Mouse (Mus musculus): ENCODE data around the gene Kmt2b. TPM values are rescaled to one million over a fixed set of nuclear protein-coding genes. Genes with fewer than 3 reads are reported as not detected.
A peak's percentile ranks its signal among the peaks of the same experiment; 100 is the strongest.

Kmt2b gene
- total and polyA plus RNA-seq, 3 experiments: 15.6 to 48.2 TPM; not detected in 1

DNA sequence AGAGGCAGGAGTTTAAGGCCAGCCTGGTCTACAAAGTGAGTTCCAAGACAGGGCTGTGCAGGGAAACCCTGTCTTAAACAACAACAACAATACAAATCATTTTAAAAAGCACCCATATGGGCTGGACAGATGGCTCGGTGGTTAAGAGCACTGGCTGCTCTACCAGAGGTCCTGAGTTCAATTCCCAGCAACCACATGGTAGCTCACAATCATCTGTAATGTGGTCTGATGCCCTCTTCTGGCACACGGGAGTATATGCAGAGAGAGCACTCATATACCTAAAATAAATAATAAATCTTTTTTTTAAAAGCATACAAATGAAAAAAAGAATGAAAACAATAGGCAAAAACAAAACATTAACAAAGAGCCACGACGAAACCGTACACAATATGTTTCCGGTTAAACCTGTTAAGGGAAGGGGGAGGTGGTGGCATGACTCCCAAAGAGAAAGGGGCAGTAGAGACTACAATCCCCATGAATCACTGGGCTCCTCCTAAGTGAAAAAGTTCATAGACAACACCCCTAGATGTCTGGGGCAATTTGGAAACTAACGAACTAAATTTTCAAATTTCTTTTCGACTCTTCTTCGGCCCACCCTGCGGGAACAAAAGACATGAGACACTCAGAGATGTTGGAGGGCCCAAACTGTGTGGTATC, 37.0 kb downstream of the Kmt2b start (continued):
- peak; percentile 26; the same call in 1 of the 2 replicates for TF ChIP-seq SMC3 (IDR thresholded peaks at IDR 0.05; ENCODE audit: low read depth, low read length)
- TF ChIP-seq MEF2A (IDR thresholded peaks at IDR 0.05; ENCODE audit: extremely low read depth, insufficient replicate concordance, low read depth, low read length, poor library complexity, severe bottlenecking): no peak
- TF ChIP-seq MAX (IDR thresholded peaks at IDR 0.05; ENCODE audit: low read length): peak; percentile 64
- TF ChIP-seq CTCF (IDR thresholded peaks at IDR 0.05 in 2 of 3, conservative IDR thresholded peaks at IDR 0.05 in 1 of 3; ENCODE audit: control insufficient read depth in 1 of 3, insufficient read depth in 1 of 3, low read depth in 2 of 3, low read length in 3 of 3, poor library complexity in 1 of 3, severe bottlenecking in 1 of 3): peak in 2 of 3 experiments; percentile 25 to 45; a peak in 4 of 6 replicates
- 0 out of 2 replicates have a peak, but pooled peaks have one; percentile 4 for TF ChIP-seq ELF1 (IDR thresholded peaks at IDR 0.05; ENCODE audit: low read depth, low read length)
- no peak for TF ChIP-seq GATA1 (IDR thresholded peaks at IDR 0.05; ENCODE audit: low read depth, low read length)
- TF ChIP-seq ZC3H11A (IDR thresholded peaks at IDR 0.05; ENCODE audit: low read depth, low read length): no peak
- TF ChIP-seq TAL1 (IDR thresholded peaks at IDR 0.05; ENCODE audit: low read length): no peak
- TF ChIP-seq RCOR1 (IDR thresholded peaks at IDR 0.05; ENCODE audit: low read depth, low read length): peak; percentile 26; the same call in 1 of the 2 replicates

DNA sequence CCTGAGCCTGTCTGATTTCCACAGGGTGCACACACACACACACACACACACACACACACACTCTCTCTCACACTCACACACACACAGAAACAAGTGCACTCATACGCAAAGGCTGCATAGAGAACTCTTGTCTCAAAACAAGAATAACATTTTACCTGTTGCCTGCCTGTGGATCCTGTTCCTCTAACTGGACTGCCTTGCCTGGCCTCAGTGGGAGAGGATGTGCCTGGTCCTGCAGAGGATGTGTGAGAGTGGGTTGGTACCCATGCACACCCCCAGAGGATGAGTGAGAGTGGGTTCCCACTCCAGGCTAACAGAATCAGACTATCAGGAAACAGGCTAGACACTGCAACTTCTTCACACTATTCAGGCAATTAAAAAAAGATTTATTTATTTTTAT, 37.9 kb downstream of the Kmt2b start:
- Histone ChIP-seq H3K36me3 (ENCODE audit: control insufficient read depth in 1 of 2, insufficient read depth in 2 of 2, low read length in 2 of 2) (peaks cover 0 to 8% of the 10 kb centered on the region in 2 experiments; a peak in 3 of 4 replicates), H3K9ac (ENCODE audit: control insufficient read depth, low read depth, low read length, poor library complexity, severe bottlenecking) (no peak overlapping the region), H3K4me3 (ENCODE audit: control insufficient read depth in 1 of 2, insufficient read depth in 1 of 2, low read depth in 2 of 2, low read length in 2 of 2) (no peak overlapping the region)

DNA sequence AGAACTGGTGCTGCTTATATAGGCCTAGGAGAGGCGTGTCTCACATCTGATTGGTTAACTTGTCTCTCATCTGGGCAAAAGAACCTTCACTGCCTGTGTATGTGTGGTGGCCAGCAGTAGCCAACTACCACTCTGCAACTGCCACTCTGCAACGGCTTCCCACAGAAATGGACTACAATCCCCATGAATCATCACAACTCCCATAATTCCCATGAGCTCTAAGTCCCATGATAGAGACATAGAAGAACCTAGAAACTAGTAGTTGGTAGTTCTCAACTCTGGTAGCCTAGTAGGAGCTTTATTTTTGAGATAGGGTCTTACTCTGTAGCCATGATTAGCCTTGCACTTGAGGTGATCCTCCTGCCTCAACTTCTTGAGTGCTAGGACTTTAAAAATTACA, 38.6 kb downstream of the Kmt2b start:
- H3K36me3 ChIP-seq (ENCODE audit: control insufficient read depth in 1 of 2, insufficient read depth in 2 of 2, low read length in 2 of 2): peaks cover 0 to 12% of the 10 kb centered on the region in 2 experiments; a peak in 3 of 4 replicates
- DNase-seq (ENCODE audit: low read depth, low spot score): no peak
- peaks cover 0 to 12% of the 10 kb centered on the region in 2 experiments; a peak in 3 of 4 replicates for H3K4me1 ChIP-seq (ENCODE audit: control insufficient read depth in 1 of 2, insufficient read depth in 2 of 2, low read length in 2 of 2)
- no peaks in the 10 kb centered on the region for H3K9me3 ChIP-seq (replicated peaks; ENCODE audit: insufficient read depth, low read length)
- no peak overlapping the region for H3K4me3 ChIP-seq (ENCODE audit: control insufficient read depth in 1 of 2, insufficient read depth in 1 of 2, low read depth in 2 of 2, low read length in 2 of 2)
- H3K9ac ChIP-seq (ENCODE audit: control insufficient read depth, low read depth, low read length, poor library complexity, severe bottlenecking): no peak overlapping the region
- H3K79me2 ChIP-seq (ENCODE audit: control insufficient read depth, insufficient read depth, low read length, poor library complexity): peaks cover 2% of the 10 kb centered on the region; the same call in 1 of the 2 replicates
- H3K27me3 ChIP-seq (ENCODE audit: control insufficient read depth in 1 of 2, insufficient read depth in 2 of 2, low read length in 2 of 2): no peaks in the 10 kb centered on the region
- TF ChIP-seq HCFC1 (IDR thresholded peaks at IDR 0.05; ENCODE audit: low read depth, low read length): peak; percentile 75
- no peak for TF ChIP-seq CTCF (IDR thresholded peaks at IDR 0.05 in 2 of 3, conservative IDR thresholded peaks at IDR 0.05 in 1 of 3; ENCODE audit: control insufficient read depth in 1 of 3, insufficient read depth in 1 of 3, low read depth in 2 of 3, low read length in 3 of 3, poor library complexity in 1 of 3, severe bottlenecking in 1 of 3)
- H3K27ac ChIP-seq (ENCODE audit: control insufficient read depth, low read depth, low read length): no peak overlapping the region

More for the DNA sequence above, 37.9 kb downstream of the Kmt2b start:
- no peak for DNase-seq (ENCODE audit: low read depth, low spot score)
- H3K9me3 ChIP-seq (replicated peaks; ENCODE audit: insufficient read depth, low read length): no peaks in the 10 kb centered on the region
- H3K27ac ChIP-seq (ENCODE audit: control insufficient read depth, low read depth, low read length): no peak overlapping the region
- peaks cover 0 to 8% of the 10 kb centered on the region in 2 experiments; a peak in 1 of 4 replicates for H3K4me1 ChIP-seq (ENCODE audit: control insufficient read depth in 1 of 2, insufficient read depth in 2 of 2, low read length in 2 of 2)
- TF ChIP-seq HCFC1 (IDR thresholded peaks at IDR 0.05; ENCODE audit: low read depth, low read length) (no peak), UBTF (IDR thresholded peaks at IDR 0.05; ENCODE audit: borderline replicate concordance, insufficient read depth, low read depth, low read length) (no peak), MAX (IDR thresholded peaks at IDR 0.05; ENCODE audit: low read length) (no peak), POLR2AphosphoS2 (IDR thresholded peaks at IDR 0.05; ENCODE audit: low read length) (no peak), TAL1 (IDR thresholded peaks at IDR 0.05; ENCODE audit: low read length) (no peak), GATA1 (IDR thresholded peaks at IDR 0.05; ENCODE audit: low read depth, low read length) (no peak), USF1 (IDR thresholded peaks at IDR 0.05; ENCODE audit: low read depth, low read length) (no peak), TBP (IDR thresholded peaks at IDR 0.05; ENCODE audit: low read depth, low read length) (no peak), CTCF (IDR thresholded peaks at IDR 0.05 in 2 of 3, conservative IDR thresholded peaks at IDR 0.05 in 1 of 3; ENCODE audit: control insufficient read depth in 1 of 3, insufficient read depth in 1 of 3, low read depth in 2 of 3, low read length in 3 of 3, poor library complexity in 1 of 3, severe bottlenecking in 1 of 3) (no peak), POLR2AphosphoS5 (IDR thresholded peaks at IDR 0.05; ENCODE audit: borderline replicate concordance, low read depth, low read length) (no peak), ZMIZ1 (IDR thresholded peaks at IDR 0.05; ENCODE audit: low read depth, low read length) (no peak), NRF1 (IDR thresholded peaks at IDR 0.05; ENCODE audit: insufficient read depth, low read depth, low read length, poor library complexity, severe bottlenecking) (no peak), ZC3H11A (IDR thresholded peaks at IDR 0.05; ENCODE audit: low read depth, low read length) (no peak)
- H3K27me3 ChIP-seq (ENCODE audit: control insufficient read depth in 1 of 2, insufficient read depth in 2 of 2, low read length in 2 of 2): no peaks in the 10 kb centered on the region
- peaks cover 2% of the 10 kb centered on the region; the same call in 1 of the 2 replicates for H3K79me2 ChIP-seq (ENCODE audit: control insufficient read depth, insufficient read depth, low read length, poor library complexity)
